Comparison of ENCODE assay signal across 14 mouse cellular contexts in the genomic region with DNA sequence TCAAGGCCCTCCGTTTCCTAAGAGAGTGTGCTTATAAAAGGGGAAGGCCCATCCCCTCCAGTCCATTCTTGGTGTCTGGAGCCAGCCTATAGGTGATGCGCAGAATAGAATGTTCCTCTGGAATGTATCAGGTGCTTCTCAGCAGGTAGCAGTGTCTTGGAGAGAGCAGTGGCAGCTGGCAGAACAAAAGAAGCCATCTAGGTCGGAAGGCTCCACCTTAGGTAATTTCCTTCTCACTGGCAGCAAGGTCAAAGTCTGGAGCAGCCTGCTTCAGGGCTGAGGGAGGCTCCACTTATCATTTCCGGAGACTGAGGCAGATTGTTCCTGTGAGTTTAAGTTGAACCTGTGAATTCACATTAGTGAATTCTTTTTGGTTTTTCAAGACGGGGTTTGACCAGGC.
"Had no signal": no experiment of that assay in that cellular context is flagged by ENCODE, and none has a peak within 500 bp of the region (broad histone marks: within the 10 kb centered on the region; RNA-seq: fewer than 3 reads in every experiment).

No protein-coding gene starts in this region.

- H3K27ac ChIP-seq: kidney, postnatal 0 days; left cerebral cortex, adult 2 months; limb, embryonic 15.5 days; liver, embryonic 12.5 days; macrophage; midbrain, embryonic 15.5 days; neural tube, embryonic 12.5 days had no signal

- H3K4me2 ChIP-seq: limb, embryonic 15.5 days; liver, embryonic 12.5 days; lung, embryonic 14.5 days; midbrain, embryonic 11.5 days; midbrain, embryonic 15.5 days; neural tube, embryonic 12.5 days had no signal

- ATAC-seq: liver, embryonic 12.5 days; midbrain, embryonic 15.5 days had no signal

- H3K9ac ChIP-seq: limb, embryonic 15.5 days; liver, embryonic 12.5 days; lung, embryonic 14.5 days; midbrain, embryonic 15.5 days; neural tube, embryonic 12.5 days had no signal

- H3K4me1 ChIP-seq: limb, embryonic 15.5 days; liver, embryonic 12.5 days; megakaryocyte, embryonic 14.5 days; midbrain, embryonic 15.5 days; neural tube, embryonic 12.5 days had no signal

- H3K4me3 ChIP-seq: left cerebral cortex, adult 2 months; limb, embryonic 15.5 days; liver, embryonic 12.5 days; megakaryocyte, embryonic 14.5 days; midbrain, embryonic 15.5 days; neural tube, embryonic 12.5 days had no signal

- H3K27me3 ChIP-seq: limb, embryonic 15.5 days; liver, embryonic 12.5 days; megakaryocyte, embryonic 14.5 days; midbrain, embryonic 15.5 days; neural tube, embryonic 12.5 days had no signal

- DNase-seq: kidney, adult 8-10 months; kidney, postnatal 36 days; lung, embryonic 14.5 days; lung, postnatal 14 days; thymus, postnatal 4 days had no signal

- H3K9me3 ChIP-seq: limb, embryonic 15.5 days; liver, embryonic 12.5 days; megakaryocyte, embryonic 14.5 days; midbrain, embryonic 15.5 days; neural tube, embryonic 12.5 days had no signal
